Mouse (Mus musculus): ENCODE data around the gene 4933421I07Rik.

GRCm38 (mm10) chr7:42447352-42447751 is 568 bp downstream of the 4933421I07Rik start:
- no peak for TF ChIP-seq CTCF (IDR thresholded peaks at IDR 0.05; ENCODE audit: low read depth, low read length)
- no peak for TF ChIP-seq EP300 (IDR thresholded peaks at IDR 0.05; ENCODE audit: insufficient read depth, low read depth, low read length)
